Mouse (Mus musculus) brain, adult 10 weeks (tissue): ENCODE measurements around the gene Cd163. TPM values are rescaled to one million over a fixed set of nuclear protein-coding genes. Genes with fewer than 3 reads are reported as not detected.

Source experiments
- polyA plus RNA-seq: library from polyadenylated mRNA; stranded (reverse); fragments of 350-450 nt; fragmentation: Illumina TruSeq; extraction: RNeasy Lipid Tissue Mini Kit (QIAGEN cat#74804); gene quantifications from one replicate; pipeline ENCODE4 v1.2.3, GENCODE M21; 2015; ENCODE audit warnings: low read depth, low replicate concordance

The Cd163 gene
- polyA plus RNA-seq, result 0.68 TPM

DNA sequence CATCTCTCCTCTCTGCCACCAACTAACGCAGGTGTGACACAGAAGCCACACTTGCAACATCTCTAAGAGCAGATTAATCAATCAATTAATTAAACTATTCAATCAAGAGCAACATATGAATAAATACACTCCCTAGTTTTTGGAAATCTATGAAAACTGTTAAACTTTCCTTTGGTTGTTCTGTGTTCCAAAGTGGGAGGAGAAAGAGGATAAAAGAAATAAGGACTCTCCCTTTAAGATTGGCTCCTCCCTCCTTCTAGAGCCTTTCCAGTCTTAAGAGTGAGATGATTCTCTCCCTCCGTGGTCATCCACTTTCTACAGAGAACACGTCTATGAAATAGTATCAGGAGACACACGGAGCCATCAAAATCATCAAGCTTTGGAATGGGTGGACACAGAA is at the start of gene Cd163:
TSS of gene Cd163 (plus strand) at position 301 of the 400 bp plus-strand sequence.

Other genes with a start within 250 kb of the Cd163 start
- gene Vmn2r27, start 72.8 kb upstream of the Cd163 start, polyA plus RNA-seq, result not detected
- gene Pex5, start 110.4 kb downstream of the Cd163 start, polyA plus RNA-seq, result 46.1 TPM
- 222 TPM for gene Clstn3, start 160.1 kb downstream of the Cd163 start, polyA plus RNA-seq
- 0.61 TPM for gene C1rl, start 188.5 kb downstream of the Cd163 start, polyA plus RNA-seq
- gene C1ra, start 207.7 kb downstream of the Cd163 start, polyA plus RNA-seq, result 2.5 TPM
- 2.0 TPM for gene C1s1, start 237.7 kb downstream of the Cd163 start, polyA plus RNA-seq